Mouse (Mus musculus): ENCODE results near the gene Lemd2.

- no peak for TF ChIP-seq POLR2A (IDR thresholded peaks at IDR 0.05; ENCODE audit: control insufficient read depth in 1 of 2, insufficient read depth in 1 of 2, low read depth in 1 of 2, low read length in 2 of 2, poor library complexity in 1 of 2)
- no peak for TF ChIP-seq MAZ (IDR thresholded peaks at IDR 0.05; ENCODE audit: low read depth, low read length)
- TF ChIP-seq POLR2AphosphoS2 (IDR thresholded peaks at IDR 0.05; ENCODE audit: low read length), result no peak
- TF ChIP-seq SIN3A (IDR thresholded peaks at IDR 0.05; ENCODE audit: low read length), result no peak
- TF ChIP-seq KAT2A (conservative IDR thresholded peaks at IDR 0.05; ENCODE audit: low read depth, low read length), result no peak
- no peak for TF ChIP-seq E2F4 (IDR thresholded peaks at IDR 0.05; ENCODE audit: borderline replicate concordance, low read depth, low read length)
- no peak for TF ChIP-seq ETS1 (IDR thresholded peaks at IDR 0.05; ENCODE audit: low read depth, low read length)
- peak; percentile 86 to 95 (median 93) for TF ChIP-seq CTCF (IDR thresholded peaks at IDR 0.05 in 2 of 3, conservative IDR thresholded peaks at IDR 0.05 in 1 of 3; ENCODE audit: control insufficient read depth in 1 of 3, insufficient read depth in 1 of 3, low read depth in 2 of 3, low read length in 3 of 3, poor library complexity in 1 of 3, severe bottlenecking in 1 of 3)
- no peak for TF ChIP-seq EP300 (IDR thresholded peaks at IDR 0.05; ENCODE audit: low read depth in 1 of 2, low read length in 2 of 2)
- TF ChIP-seq MEF2A (IDR thresholded peaks at IDR 0.05; ENCODE audit: extremely low read depth, insufficient replicate concordance, low read depth, low read length, poor library complexity, severe bottlenecking), result no peak
- TF ChIP-seq MAFK (IDR thresholded peaks at IDR 0.05; ENCODE audit: borderline replicate concordance, low read depth, low read length), result no peak
- TF ChIP-seq HCFC1 (IDR thresholded peaks at IDR 0.05; ENCODE audit: low read depth, low read length), result no peak
- no peak for TF ChIP-seq UBTF (IDR thresholded peaks at IDR 0.05; ENCODE audit: borderline replicate concordance, insufficient read depth, low read depth, low read length)
These were observed 14.5 kb downstream of the Lemd2 start for GRCm38 (mm10) chr17:27189640-27190216.
